ENCODE assay signal across 8 mouse cellular contexts in genomic region chr19:32388191-32388921, GRCm38 (mm10). TPM values are rescaled to one million over a fixed set of nuclear protein-coding genes. Genes with fewer than 3 reads are reported as not detected.
A peak's percentile ranks its signal among the peaks of the same experiment; 100 is the strongest.
DNase-seq lines count a peak whose midpoint lies in the region; ATAC-seq lines count a peak whose summit lies in the region.

No protein-coding gene starts in this region.

- peak; percentile 29 for ATAC-seq in activated CD4-positive, CD25-positive, alpha-beta regulatory T cell, adult 4 months
- ATAC-seq in megakaryocyte-erythroid progenitor cell, adult 5-6 weeks (replicated peaks; ENCODE audit: low FRiP score, low TSS enrichment, poor library complexity, severe bottlenecking): peak; percentile 64

- intact Hi-C loops in left cerebral cortex, postnatal 14 days (cut with DNase I): loop anchor here (5.0 to 10.0 kb wide), 6 partner anchors 46 to 414 kb away; partner anchors contain the start of gene Minpp1

- peak; percentile 81 to 90 for DNase-seq in cerebellum, postnatal 4 days (ENCODE audit: low spot score in 2 of 2)
- DNase-seq in gastrocnemius, adult 8-10 months (ENCODE audit: low spot score in 2 of 2): peak; percentile 91 to 94
- peak; percentile 75 for DNase-seq in induced T-regulatory cell, adult 2 months (ENCODE audit: low read depth)
- DNase-seq in left cerebral cortex, postnatal 14 days (ENCODE audit: low spot score in 2 of 2): peak; percentile 92 to 93
- DNase-seq in right cerebral cortex, postnatal 25 days: peak; percentile 94
- DNase-seq in urinary bladder, postnatal 36 days (ENCODE audit: low spot score in 2 of 2): peak; percentile 90 to 93

RNA-seq across cellular contexts. Expression of gene Sgms1, which starts 1.2 kb away (rescaled TPM):
- 10 to 100 TPM; 37.6 to 52.4 TPM for polyA plus RNA-seq in activated CD4-positive, CD25-positive, alpha-beta regulatory T cell, adult 4 months (2017; shearing (Covaris generic))
- total RNA-seq in gastrocnemius, adult 8-10 months (2022): 10 to 100 TPM; 57.6 to 68.1 (median 61.3) TPM
- total RNA-seq in left cerebral cortex, postnatal 14 days (2021): 10 to 100 TPM; 34.3 to 50.0 TPM
- total RNA-seq in megakaryocyte-erythroid progenitor cell, adult 5-6 weeks (2014; fragmentation: Nextera tagmentation): 53.2 and 66.1 TPM in 2 replicates
- total RNA-seq in megakaryocyte-erythroid progenitor cell, adult 5-6 weeks (2017): 58.5 and 84.8 TPM in 2 replicates

Comparison
In these comparisons a context has a peak if more than half of its experiments do, and no peak if none do; other contexts are left out.
1. Peak in every context shown above with its lines: DNase-seq and ATAC-seq.